Mouse (Mus musculus) CD4-positive, CD25-positive, alpha-beta regulatory T cell, adult 2 months (primary cell): ENCODE data around the gene Cops6.

Experiments used
- DNase-seq: peaks from one replicate; pipeline ENCODE4 v3.0.0-alpha.2; 2012; ENCODE audit warnings: low read depth, low spot score

Cops6 gene

GRCm38 (mm10) chr5:138187661-138188306 lies 26.9 kb downstream of the Cops6 start:
- DNase-seq, result peak; percentile 88

- peak; percentile 77 for DNase-seq
These were observed 33.2 kb downstream of the Cops6 start, which contains the start of gene Mblac1 for GRCm38 (mm10) chr5:138193771-138194727. Mblac1 (plus strand) TSS chr5:138194314.

GRCm38 (mm10) chr5:138194755-138195345 lies 34.0 kb downstream of the Cops6 start:
- DNase-seq, result peak; percentile 34

GRCm38 (mm10) chr5:138195463-138195862 lies 34.6 kb downstream of the Cops6 start:
- DNase-seq, result no peak

GRCm38 (mm10) chr5:138199576-138199975 lies 38.7 kb downstream of the Cops6 start:
- no peak for DNase-seq

- DNase-seq, result no peak
These were observed 41.2 kb downstream of the Cops6 start for GRCm38 (mm10) chr5:138202086-138202485.

GRCm38 (mm10) chr5:138207253-138207652 lies 46.4 kb downstream of the Cops6 start:
- no peak for DNase-seq

GRCm38 (mm10) chr5:138207873-138208272 lies 47.0 kb downstream of the Cops6 start:
- no peak for DNase-seq
